Comparison of ENCODE assay signal across 26 mouse cellular contexts in the genomic region with DNA sequence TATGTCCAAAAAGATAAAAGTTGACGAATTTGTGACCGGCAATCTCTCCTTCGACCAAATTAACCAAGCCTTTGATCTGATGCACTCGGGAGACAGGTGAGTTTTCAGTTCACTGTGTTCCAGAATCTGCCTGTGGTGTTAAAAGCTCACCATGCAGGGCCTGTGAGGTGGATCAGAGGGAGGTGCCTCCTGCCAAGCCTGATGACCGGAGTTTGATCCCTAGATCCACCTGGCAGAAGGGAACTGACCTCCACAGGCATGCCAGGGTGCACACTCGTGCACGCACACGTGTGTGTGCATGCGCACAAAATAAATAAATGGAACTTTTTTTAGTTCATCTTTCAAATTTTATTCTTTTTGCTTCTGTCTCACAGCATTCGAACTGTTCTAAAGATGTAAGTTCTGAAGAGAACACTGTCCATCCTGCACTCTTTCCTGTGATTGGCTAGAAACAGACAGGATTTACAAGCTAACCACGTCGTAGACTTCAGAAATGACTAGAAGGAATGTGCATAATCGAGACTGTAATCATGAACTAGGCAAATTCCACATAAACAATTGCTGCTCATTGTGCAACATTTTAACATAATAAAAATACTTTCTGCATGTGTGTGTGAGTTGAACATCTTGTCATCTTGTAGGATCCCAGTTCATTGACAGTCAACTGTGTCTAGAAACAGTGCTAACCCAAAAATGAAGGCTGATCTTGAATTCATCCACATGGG. TPM values are rescaled to one million over a fixed set of nuclear protein-coding genes. Genes with fewer than 3 reads are reported as not detected.
DNase-seq lines count a peak whose midpoint lies in the region; ATAC-seq and TF ChIP-seq lines count a peak whose summit lies in the region.
"Had no signal": no experiment of that assay in that cellular context is flagged by ENCODE, and none has a peak within 500 bp of the region (broad histone marks: within the 10 kb centered on the region; RNA-seq: fewer than 3 reads in every experiment).

No protein-coding gene starts in this region.

- no peak overlapping the region for H3K4me2 ChIP-seq in midbrain, embryonic 11.5 days
- no peak overlapping the region for H3K4me2 ChIP-seq in midbrain, postnatal 0 days (ENCODE audit: low read depth, low read length, poor library complexity, severe bottlenecking)
- H3K4me2 ChIP-seq: heart, embryonic 12.5 days; hindbrain, embryonic 15.5 days had no signal

- ATAC-seq in midbrain, embryonic 11.5 days (ENCODE audit: low FRiP score): no peak
- no peak for ATAC-seq in midbrain, postnatal 0 days (ENCODE audit: low FRiP score)
- no peak for ATAC-seq in granulocyte monocyte progenitor cell, adult 5-6 weeks (replicated peaks; ENCODE audit: poor library complexity, severe bottlenecking)
- ATAC-seq: forebrain, embryonic 16.5 days had no signal

- no peaks in the 10 kb centered on the region for H3K27me3 ChIP-seq in midbrain, embryonic 11.5 days (ENCODE audit: control insufficient read depth, insufficient read depth, low read length)
- no peaks in the 10 kb centered on the region for H3K27me3 ChIP-seq in midbrain, postnatal 0 days (ENCODE audit: insufficient read depth, low read length)
- H3K27me3 ChIP-seq: CH12.LX; heart, embryonic 12.5 days; hindbrain, embryonic 15.5 days had no signal

- 95% methylated on average over 13 of the region's 13 CpGs for WGBS in midbrain, embryonic 11.5 days
- WGBS in midbrain, postnatal 0 days: 94% methylated on average over 13 of the region's 13 CpGs

- intact Hi-C loops in heart, postnatal 14 days (cut with DNase I): no loop called here

- DNase-seq in heart, adult 11 months: peak; percentile 80
- no peak for DNase-seq in heart, postnatal 14 days
- DNase-seq in kidney, postnatal 36 days: peak; percentile 31 to 51
- DNase-seq in kidney, postnatal 14 days: no peak
- peak; percentile 75 for DNase-seq in midbrain, embryonic 11.5 days (ENCODE audit: low spot score, missing footprints)
- DNase-seq in midbrain, postnatal 0 days (ENCODE audit: low spot score): no peak
- DNase-seq: adrenal gland, adult 8-10 months; adrenal gland, postnatal 36 days; cerebellum, adult 2 months; cerebellum, postnatal 10 days; gastrocnemius, postnatal 10 days; heart, postnatal 36 days had no signal

- no peak overlapping the region for H3K27ac ChIP-seq in midbrain, embryonic 11.5 days (ENCODE audit: low read depth, low read length)
- no peak overlapping the region for H3K27ac ChIP-seq in midbrain, postnatal 0 days (ENCODE audit: low read depth, low read length)
- H3K27ac ChIP-seq: embryonic facial prominence, embryonic 10.5 days; hindbrain, embryonic 15.5 days had no signal

- no peak overlapping the region for H3K9ac ChIP-seq in midbrain, embryonic 11.5 days (ENCODE audit: low read length)
- H3K9ac ChIP-seq in midbrain, postnatal 0 days (replicated peaks; ENCODE audit: low read length, poor library complexity, severe bottlenecking): no peak overlapping the region
- H3K9ac ChIP-seq: heart, embryonic 12.5 days; hindbrain, embryonic 15.5 days had no signal

- peaks cover 24% of the 10 kb centered on the region for H3K36me3 ChIP-seq in midbrain, embryonic 11.5 days (ENCODE audit: control insufficient read depth, insufficient read depth, low read length)
- peaks cover 50% of the 10 kb centered on the region for H3K36me3 ChIP-seq in midbrain, postnatal 0 days (ENCODE audit: insufficient read depth, low read length)

- H3K9me3 ChIP-seq in midbrain, embryonic 11.5 days (ENCODE audit: control insufficient read depth, low read length): no peaks in the 10 kb centered on the region
- no peaks in the 10 kb centered on the region for H3K9me3 ChIP-seq in midbrain, postnatal 0 days (ENCODE audit: low read length)
- H3K9me3 ChIP-seq: embryonic facial prominence, embryonic 10.5 days; heart, embryonic 12.5 days; hindbrain, embryonic 15.5 days had no signal

- no peaks in the 10 kb centered on the region for H3K4me1 ChIP-seq in midbrain, embryonic 11.5 days (ENCODE audit: control insufficient read depth, insufficient read depth, low read length)
- H3K4me1 ChIP-seq in midbrain, postnatal 0 days (ENCODE audit: insufficient read depth, low read length): no peaks in the 10 kb centered on the region
- H3K4me1 ChIP-seq: embryonic facial prominence, embryonic 10.5 days; heart, embryonic 12.5 days; hindbrain, embryonic 15.5 days had no signal

- H3K4me3 ChIP-seq in midbrain, embryonic 11.5 days (ENCODE audit: low read depth, low read length): no peak overlapping the region
- H3K4me3 ChIP-seq in midbrain, postnatal 0 days (ENCODE audit: low read depth, low read length): no peak overlapping the region
- H3K4me3 ChIP-seq: embryonic facial prominence, embryonic 10.5 days; erythroblast, embryonic 14.5 days; heart, embryonic 12.5 days; hindbrain, embryonic 15.5 days had no signal

- no peak for TF ChIP-seq CTCF in midbrain, postnatal 0 days (IDR thresholded peaks at IDR 0.05)

RNA-seq across cellular contexts. Expression of a gene that starts 12.0 kb away (rescaled TPM):
- 10 to 100 TPM; 92.8 to 94.1 TPM for total RNA-seq in heart, postnatal 14 days (2021)
- polyA plus RNA-seq in midbrain, embryonic 11.5 days (2014; fragmentation: Nextera tagmentation; extraction: Ambion mirVana): 279 and 283 TPM in 2 replicates
- 93.2 and 96.8 TPM in 2 replicates for total RNA-seq in midbrain, postnatal 0 days (2014; rRNA removed)
- 163 and 176 TPM in 2 replicates for polyA plus RNA-seq in midbrain, postnatal 0 days (2015; fragmentation: Nextera tagmentation; extraction: Ambion mirVana)
- 108 and 128 TPM in 2 replicates for total RNA-seq in granulocyte monocyte progenitor cell, adult 5-6 weeks (2014; fragmentation: Nextera tagmentation)
- 131 and 164 TPM in 2 replicates for total RNA-seq in granulocyte monocyte progenitor cell, adult 5-6 weeks (2017)

RNA-seq across cellular contexts. Expression of a gene that starts 34.4 kb away (rescaled TPM):
- 10 to 100 TPM; 39.6 to 42.6 TPM for total RNA-seq in heart, postnatal 14 days (2021)
- polyA plus RNA-seq in midbrain, embryonic 11.5 days (2014; fragmentation: Nextera tagmentation; extraction: Ambion mirVana): 49.2 and 53.7 TPM in 2 replicates
- total RNA-seq in midbrain, postnatal 0 days (2014; rRNA removed): 50.7 and 60.4 TPM in 2 replicates
- 49.8 and 51.0 TPM in 2 replicates for polyA plus RNA-seq in midbrain, postnatal 0 days (2015; fragmentation: Nextera tagmentation; extraction: Ambion mirVana)
- total RNA-seq in granulocyte monocyte progenitor cell, adult 5-6 weeks (2014; fragmentation: Nextera tagmentation): 38.7 and 45.3 TPM in 2 replicates
- 45.5 and 54.0 TPM in 2 replicates for total RNA-seq in granulocyte monocyte progenitor cell, adult 5-6 weeks (2017)

RNA-seq across cellular contexts. Expression of a gene that starts 39.6 kb away (rescaled TPM):
- total RNA-seq in heart, postnatal 14 days (2021): not detected
- polyA plus RNA-seq in midbrain, embryonic 11.5 days (2014; fragmentation: Nextera tagmentation; extraction: Ambion mirVana): not detected in 2 replicates
- not detected in 2 replicates for total RNA-seq in midbrain, postnatal 0 days (2014; rRNA removed)
- not detected in 2 replicates for polyA plus RNA-seq in midbrain, postnatal 0 days (2015; fragmentation: Nextera tagmentation; extraction: Ambion mirVana)
- total RNA-seq in granulocyte monocyte progenitor cell, adult 5-6 weeks (2014; fragmentation: Nextera tagmentation): not detected in 2 replicates
- total RNA-seq in granulocyte monocyte progenitor cell, adult 5-6 weeks (2017): not detected in 2 replicates
- total RNA-seq: gastrocnemius, postnatal 10 days; gastrocnemius, postnatal 4 days; heart, adult 8-10 months; heart, postnatal 36 days had no signal
- polyA plus RNA-seq: cerebellum, adult 2 months; embryonic facial prominence, embryonic 10.5 days; embryonic facial prominence, embryonic 14.5 days; erythroblast, embryonic 14.5 days; forebrain, embryonic 11.5 days; forebrain, embryonic 16.5 days; frontal cortex, adult 2 months; heart, embryonic 12.5 days; heart, embryonic 16.5 days; hindbrain, embryonic 11.5 days; hindbrain, embryonic 15.5 days had no signal

Comparison
In these comparisons a context has a peak if more than half of its experiments do, and no peak if none do; other contexts are left out.
1. DNase-seq: peak in heart, adult 11 months (single experiment), kidney, postnatal 36 days (2 of 2) and midbrain, embryonic 11.5 days (single experiment); none in heart, postnatal 14 days (0 of 2), kidney, postnatal 14 days (single experiment) and midbrain, postnatal 0 days (single experiment).